Mouse (Mus musculus): ENCODE measurements around the gene Myo1b. TPM values are rescaled to one million over a fixed set of nuclear protein-coding genes. Genes with fewer than 3 reads are reported as not detected.
A peak's percentile ranks its signal among the peaks of the same experiment; 100 is the strongest.

Myo1b gene
- polyA plus RNA-seq, 1 experiment = 20.0 TPM

GRCm38 (mm10) chr1:51740626-51741231, 175.1 kb downstream of the Myo1b start:
- DNase-seq (ENCODE audit: extremely low spot score in 1 of 2, low spot score in 1 of 2) = no peak

GRCm38 (mm10) chr1:51739252-51739852, 176.5 kb downstream of the Myo1b start:
- peak in 1 of 2 experiments; percentile 22 for DNase-seq (ENCODE audit: extremely low spot score in 1 of 2, low spot score in 1 of 2)

GRCm38 (mm10) chr1:51736822-51737221, 179.0 kb downstream of the Myo1b start:
- DNase-seq (ENCODE audit: extremely low spot score in 1 of 2, low spot score in 1 of 2) = no peak

- DNase-seq (ENCODE audit: extremely low spot score in 1 of 2, low spot score in 1 of 2) = no peak
Measured at GRCm38 (mm10) chr1:51734721-51735120, 181.2 kb downstream of the Myo1b start.

- DNase-seq (ENCODE audit: extremely low spot score in 1 of 2, low spot score in 1 of 2) = no peak
Measured at GRCm38 (mm10) chr1:51729407-51729806, 186.5 kb downstream of the Myo1b start.

- no peak for DNase-seq (ENCODE audit: extremely low spot score in 1 of 2, low spot score in 1 of 2)
Measured at GRCm38 (mm10) chr1:51728816-51729215, 187.1 kb downstream of the Myo1b start.

- DNase-seq (ENCODE audit: extremely low spot score in 1 of 2, low spot score in 1 of 2) = peak; percentile 4 to 46
Measured at GRCm38 (mm10) chr1:51719897-51720673, 195.8 kb downstream of the Myo1b start.

- no peak for DNase-seq (ENCODE audit: extremely low spot score in 1 of 2, low spot score in 1 of 2)
Measured at GRCm38 (mm10) chr1:51710831-51711230, 205.0 kb downstream of the Myo1b start.

GRCm38 (mm10) chr1:51706106-51706505, 209.8 kb downstream of the Myo1b start:
- no peak for DNase-seq (ENCODE audit: extremely low spot score in 1 of 2, low spot score in 1 of 2)

GRCm38 (mm10) chr1:51704610-51705009, 211.3 kb downstream of the Myo1b start:
- no peak for DNase-seq (ENCODE audit: extremely low spot score in 1 of 2, low spot score in 1 of 2)

Other genes starting within 250 kb of the Myo1b start
- 0.66 and 0.82 TPM in 2 replicates for gene Stat4, start 71.1 kb upstream of the Myo1b start, polyA plus RNA-seq (2012; rRNA removed)
- 19.4 and 19.5 TPM in 2 replicates for gene Stat1, start 203.4 kb upstream of the Myo1b start, polyA plus RNA-seq (2012; rRNA removed)

Measured in frontal cortex, adult 2 months (tissue).